Mouse (Mus musculus) embryonic facial prominence, embryonic 13.5 days (tissue): ENCODE measurements around the gene 9130023H24Rik. TPM values are rescaled to one million over a fixed set of nuclear protein-coding genes. Genes with fewer than 3 reads are reported as not detected.

ENCODE experiments used
- ATAC-seq: fragments of 200-750 bp; cut with Nextera tagmentation; 2 replicates; pipeline ENCODE4 v1.8.0; 2017; ENCODE audit warnings: low read depth; ENCODE audit not compliant: insufficient number of reproducible peaks, insufficient read depth, low FRiP score, low TSS enrichment
- H3K27ac ChIP-seq: fragments of 300-500 bp; sonication (generic); 2 replicates; pipeline ENCODE4 v1.5.1; 2015; ENCODE audit warnings: moderate library complexity, mild to moderate bottlenecking, inconsistent platforms
- H3K27me3 ChIP-seq: fragments of 300-500 bp; sonication (generic); 2 replicates; pipeline ENCODE4 v1.6.1; 2015; ENCODE audit warnings: mild to moderate bottlenecking, inconsistent platforms
- H3K36me3 ChIP-seq: fragments of 300-500 bp; sonication (generic); 2 replicates; pipeline ENCODE4 v1.6.1; 2015; ENCODE audit warnings: mild to moderate bottlenecking, inconsistent platforms
- H3K4me1 ChIP-seq: fragments of 300-500 bp; sonication (generic); 2 replicates; pipeline ENCODE4 v1.6.1; 2015; ENCODE audit warnings: inconsistent platforms
- H3K4me2 ChIP-seq: fragments of 300-500 bp; sonication (generic); 2 replicates; pipeline ENCODE4 v1.6.1; 2015; ENCODE audit warnings: moderate library complexity, mild to moderate bottlenecking, inconsistent platforms
- H3K4me3 ChIP-seq: fragments of 300-500 bp; sonication (generic); 2 replicates; pipeline ENCODE4 v1.5.1; 2015; ENCODE audit warnings: mild to moderate bottlenecking, inconsistent platforms
- H3K9ac ChIP-seq: fragments of 300-500 bp; sonication (generic); 2 replicates; pipeline ENCODE4 v1.6.1; 2015; ENCODE audit warnings: mild to moderate bottlenecking, inconsistent platforms
- H3K9me3 ChIP-seq: fragments of 300-500 bp; sonication (generic); 2 replicates; pipeline ENCODE4 v1.6.1; 2016; ENCODE audit warnings: inconsistent platforms
- WGBS: fragments of 180-500 bp; shearing (Covaris S2); methylation state at CpG from one replicate; pipeline ENCODE4 v1.1.7; 2015; ENCODE audit warnings: mixed read lengths; 5-methylcytosine and 5-hydroxymethylcytosine counted together
- polyA plus RNA-seq: library from polyadenylated mRNA; unstranded; fragments of >200 nt; fragmentation: Nextera tagmentation; extraction: Ambion mirVana; gene quantifications from 2 replicates; pipeline ENCODE4 v1.2.1, GENCODE M21; 2015

9130023H24Rik gene
- polyA plus RNA-seq, 1 experiment from 2014 or later, result 9.3 TPM

GRCm38 (mm10) chr7:128245547-128245946 is 7.7 kb upstream of the 9130023H24Rik start:
- WGBS, result 88% methylated on average over 4 of the region's 4 CpGs
- Histone ChIP-seq H3K4me1 (peaks cover 25% of the 10 kb centered on the region), H3K36me3 (peaks cover 59% of the 10 kb centered on the region), H3K4me2 (peak overlapping the region; percentile 69; the same call in 1 of the 2 replicates), H3K9ac (peak overlapping the region; percentile 83), H3K9me3 (no peaks in the 10 kb centered on the region), H3K27ac (peak overlapping the region; percentile 92; the same call in 1 of the 2 replicates), H3K4me3 (no peak overlapping the region), H3K27me3 (no peaks in the 10 kb centered on the region)
- no peak for ATAC-seq

DNA sequence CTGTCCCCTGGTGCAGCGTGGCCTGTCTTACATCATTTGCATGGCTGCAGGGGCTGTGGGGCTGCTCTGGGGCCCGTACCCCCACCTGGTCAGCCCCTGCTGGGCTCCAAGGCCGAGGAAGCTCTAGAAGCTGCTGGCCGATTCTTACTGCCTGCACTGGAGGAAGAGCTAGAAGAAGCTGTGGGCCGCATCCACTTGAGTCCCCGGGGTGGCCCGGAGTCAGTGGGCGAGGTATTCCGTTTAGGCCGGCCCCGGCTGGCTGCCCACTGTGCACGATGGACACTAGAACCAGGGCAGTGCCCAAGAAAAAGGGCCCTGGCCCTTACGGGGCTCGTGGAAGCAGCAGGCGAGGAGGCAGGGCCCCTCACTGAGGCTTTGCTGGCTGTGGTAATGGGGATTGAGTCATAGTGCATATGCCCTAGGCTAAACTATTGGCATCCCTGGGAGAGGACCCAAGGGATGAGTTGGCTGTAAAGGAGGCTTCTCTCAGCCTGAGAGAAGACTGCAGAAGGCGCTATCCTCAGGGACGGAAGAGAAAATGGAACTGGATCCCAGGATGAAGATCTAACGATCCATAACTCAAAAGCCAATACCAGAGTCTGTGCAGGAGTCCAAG is 6.7 kb upstream of the 9130023H24Rik start:
- no peak overlapping the region for H3K4me2 ChIP-seq
- H3K27ac ChIP-seq, result no peak overlapping the region
- 81% methylated on average over 18 of the region's 18 CpGs for WGBS
- H3K4me1 ChIP-seq, result peaks cover 28% of the 10 kb centered on the region
- ATAC-seq, result no peak
- H3K36me3 ChIP-seq, result peaks cover 61% of the 10 kb centered on the region
- H3K27me3 ChIP-seq, result no peaks in the 10 kb centered on the region
- no peak overlapping the region for H3K4me3 ChIP-seq
- 0 out of 2 replicates have a peak overlapping the region, but pooled peaks have one; percentile 40 for H3K9ac ChIP-seq
- no peaks in the 10 kb centered on the region for H3K9me3 ChIP-seq

DNA sequence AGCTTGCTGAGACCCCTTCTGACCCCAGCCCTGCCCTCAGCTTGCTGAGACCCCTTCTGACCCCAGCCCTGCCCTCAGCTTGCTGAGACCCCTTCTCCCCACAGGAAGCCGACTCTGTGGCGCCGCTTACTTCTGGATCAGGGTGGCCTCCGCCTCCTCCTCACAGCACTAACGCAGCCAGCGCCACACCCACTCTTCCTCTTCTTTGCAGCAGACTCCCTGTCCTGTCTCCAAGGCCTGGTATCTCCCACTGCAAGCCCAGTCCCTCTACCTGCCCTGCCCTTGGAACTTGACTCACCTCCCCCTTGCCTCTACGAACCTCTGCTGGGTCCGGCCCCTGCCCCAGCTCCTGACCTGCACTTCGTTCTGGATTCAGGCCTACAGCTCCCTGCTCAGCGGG is 6.1 kb upstream of the 9130023H24Rik start:
- WGBS, result 44% methylated on average over 10 of the region's 10 CpGs
- Histone ChIP-seq H3K9ac (0 out of 2 replicates have a peak overlapping the region, but pooled peaks have one; percentile 40), H3K36me3 (peaks cover 56% of the 10 kb centered on the region), H3K9me3 (no peaks in the 10 kb centered on the region), H3K4me2 (no peak overlapping the region), H3K4me3 (no peak overlapping the region), H3K4me1 (peaks cover 33% of the 10 kb centered on the region), H3K27ac (no peak overlapping the region), H3K27me3 (no peaks in the 10 kb centered on the region)
- ATAC-seq, result no peak

- H3K4me2 ChIP-seq, result no peak overlapping the region
- 92% methylated on average over 16 of the region's 16 CpGs for WGBS
- peaks cover 22% of the 10 kb centered on the region for H3K4me1 ChIP-seq
- no peak for ATAC-seq
- no peak overlapping the region for H3K27ac ChIP-seq
- H3K4me3 ChIP-seq, result no peak overlapping the region
- H3K27me3 ChIP-seq, result no peaks in the 10 kb centered on the region
- peaks cover 54% of the 10 kb centered on the region for H3K36me3 ChIP-seq
- H3K9me3 ChIP-seq, result no peaks in the 10 kb centered on the region
- H3K9ac ChIP-seq, result peak overlapping the region; percentile 40; the same call in 1 of the 2 replicates
Observed at GRCm38 (mm10) chr7:128242331-128242730, 4.5 kb upstream of the 9130023H24Rik start.

- Histone ChIP-seq H3K4me1 (peaks cover 20% of the 10 kb centered on the region), H3K9ac (0 out of 2 replicates have a peak overlapping the region, but pooled peaks have one; percentile 17), H3K27me3 (no peaks in the 10 kb centered on the region), H3K9me3 (no peaks in the 10 kb centered on the region), H3K4me2 (no peak overlapping the region), H3K36me3 (peaks cover 64% of the 10 kb centered on the region), H3K27ac (no peak overlapping the region), H3K4me3 (no peak overlapping the region)
- ATAC-seq, result no peak
- 94% methylated on average over 27 of the region's 27 CpGs for WGBS
Observed at GRCm38 (mm10) chr7:128240131-128240784, 2.4 kb upstream of the 9130023H24Rik start.

- Histone ChIP-seq H3K36me3 (peaks cover 55% of the 10 kb centered on the region), H3K9ac (0 out of 2 replicates have a peak overlapping the region, but pooled peaks have one; percentile 64), H3K9me3 (no peaks in the 10 kb centered on the region), H3K4me1 (peaks cover 20% of the 10 kb centered on the region), H3K27ac (peak overlapping the region; percentile 99), H3K27me3 (no peaks in the 10 kb centered on the region), H3K4me3 (peak overlapping the region; percentile 72), H3K4me2 (peak overlapping the region; percentile 64)
- ATAC-seq, result no peak
- 21% methylated on average over 4 of the region's 4 CpGs for WGBS
Observed at GRCm38 (mm10) chr7:128238991-128239390, 1.2 kb upstream of the 9130023H24Rik start.

DNA sequence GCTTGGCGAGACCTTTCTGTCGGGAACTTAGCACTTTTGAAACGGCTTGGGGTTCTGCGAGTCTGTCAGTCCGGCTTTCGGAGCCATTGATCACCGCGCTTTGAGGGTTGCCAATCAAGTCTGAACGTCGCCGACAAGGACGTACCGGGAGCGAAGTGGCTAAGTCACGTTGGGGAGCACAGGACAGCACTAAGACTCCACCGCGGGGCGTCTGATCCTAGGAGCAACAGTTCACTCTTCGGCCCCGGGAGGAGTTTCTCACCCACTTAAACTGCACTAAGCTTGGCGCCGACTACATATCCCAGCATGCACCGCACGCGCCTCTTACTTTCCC is 271 bp downstream of the 9130023H24Rik start:
- H3K4me2 ChIP-seq, result peak overlapping the region; percentile 64
- ATAC-seq, result no peak
- peak overlapping the region; percentile 83 for H3K9ac ChIP-seq
- peaks cover 23% of the 10 kb centered on the region for H3K4me1 ChIP-seq
- H3K9me3 ChIP-seq, result no peaks in the 10 kb centered on the region
- H3K27me3 ChIP-seq, result no peaks in the 10 kb centered on the region
- peak overlapping the region; percentile 99 for H3K27ac ChIP-seq
- WGBS, result under 1% methylated on average over 25 of the region's 25 CpGs
- H3K36me3 ChIP-seq, result peaks cover 45% of the 10 kb centered on the region
- peak overlapping the region; percentile 72 for H3K4me3 ChIP-seq

DNA sequence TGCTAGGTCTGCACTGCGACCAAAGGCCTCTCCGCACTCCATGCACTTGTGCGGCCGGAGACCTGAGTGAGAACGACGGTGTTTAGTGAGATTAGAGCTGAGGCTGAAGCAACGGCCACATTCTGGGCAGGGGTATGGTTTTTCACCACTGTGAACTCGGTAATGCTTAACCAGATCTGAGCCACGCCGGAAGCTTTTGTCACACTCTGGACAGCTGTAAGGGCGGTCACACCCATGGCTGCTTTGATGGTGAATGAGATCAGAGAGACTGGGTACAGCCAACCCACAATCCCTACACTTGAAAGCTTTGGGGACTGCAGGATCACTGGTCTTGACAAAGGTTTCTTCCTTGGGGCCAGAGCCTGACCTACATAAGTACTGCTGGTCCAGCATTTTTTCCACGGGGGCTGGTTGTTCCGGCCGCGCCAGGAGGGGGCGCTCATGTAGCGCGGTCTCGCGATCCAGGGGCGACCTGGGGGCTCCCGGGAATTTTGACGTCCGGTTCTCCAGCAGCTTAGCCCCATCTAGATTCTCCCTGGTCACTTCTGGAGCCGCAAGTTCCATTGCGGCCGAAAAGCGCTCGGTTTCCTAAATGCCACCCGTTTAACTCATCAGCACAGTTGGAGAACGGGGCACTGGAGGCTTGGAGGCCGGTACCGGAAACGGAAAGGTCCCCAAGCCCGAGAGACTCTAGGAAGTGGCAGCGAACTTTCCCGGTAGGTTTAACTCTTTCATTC is 807 bp downstream of the 9130023H24Rik start, which contains the start of gene Armc5:
Armc5 (plus strand) TSS at position 487 of the 737 bp plus-strand sequence.
- Histone ChIP-seq H3K9ac (peak within 1 kb of the TSS; percentile 83), H3K4me2 (peak within 1 kb of the TSS; percentile 64), H3K9me3 (no peaks in the 10 kb centered on the region), H3K27me3 (no peaks in the 10 kb centered on the region), H3K4me3 (peak within 1 kb of the TSS; percentile 72), H3K36me3 (peaks cover 39% of the 10 kb centered on the region), H3K27ac (peak within 1 kb of the TSS; percentile 99), H3K4me1 (peaks cover 26% of the 10 kb centered on the region)
- no peak for ATAC-seq
- 26% methylated on average over 37 of the region's 37 CpGs for WGBS

DNA sequence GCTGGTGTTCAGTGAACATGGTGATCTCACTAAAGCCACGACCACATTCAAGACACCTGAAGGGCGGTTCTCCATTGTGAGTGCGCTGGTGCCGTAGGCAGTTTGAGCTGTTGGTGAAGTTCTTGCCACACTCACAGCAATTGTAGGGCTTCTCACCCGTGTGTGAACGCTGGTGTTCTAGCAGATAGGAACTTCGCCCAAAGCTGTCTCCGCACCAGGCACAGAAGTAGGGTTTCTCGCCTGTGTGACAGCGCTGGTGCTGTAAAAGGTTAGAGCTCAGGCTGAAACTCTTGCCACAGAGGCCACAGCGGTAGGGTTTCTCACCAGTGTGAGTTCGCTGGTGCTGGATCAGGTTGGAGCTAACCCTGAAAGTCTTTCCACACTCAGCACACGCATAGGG is 1.4 kb downstream of the 9130023H24Rik start:
- ATAC-seq, result no peak
- Histone ChIP-seq H3K4me2 (peak overlapping the region; percentile 64; the same call in 1 of the 2 replicates), H3K9ac (no peak overlapping the region), H3K9me3 (no peaks in the 10 kb centered on the region), H3K27ac (0 out of 2 replicates have a peak overlapping the region, but pooled peaks have one; percentile 99), H3K27me3 (no peaks in the 10 kb centered on the region), H3K4me1 (peaks cover 26% of the 10 kb centered on the region), H3K36me3 (peaks cover 33% of the 10 kb centered on the region), H3K4me3 (peak overlapping the region; percentile 72; the same call in 1 of the 2 replicates)
- WGBS, result 96% methylated on average over 13 of the region's 13 CpGs

GRCm38 (mm10) chr7:128235481-128235880 is 2.4 kb downstream of the 9130023H24Rik start:
- H3K27me3 ChIP-seq, result no peaks in the 10 kb centered on the region

DNA sequence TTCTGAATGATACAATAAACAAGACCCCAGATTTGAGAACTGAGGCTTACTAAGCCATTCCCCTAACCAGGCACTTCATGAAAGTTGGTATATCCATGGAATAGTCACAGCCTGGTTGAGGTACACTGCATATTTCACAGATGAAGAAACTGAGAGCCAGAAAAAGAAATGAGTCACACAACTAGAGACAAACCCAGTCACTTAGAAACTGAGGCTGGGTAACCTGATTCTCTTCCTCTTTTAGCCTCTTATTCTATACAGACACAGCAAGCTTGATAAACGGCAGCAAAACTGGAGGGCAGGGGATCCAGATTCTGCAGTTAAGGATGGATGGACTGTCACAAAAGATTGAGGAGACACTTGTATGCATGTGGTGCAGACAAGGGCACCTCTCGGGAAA is 3.0 kb downstream of the 9130023H24Rik start:
- Histone ChIP-seq H3K9ac (no peak overlapping the region), H3K9me3 (no peaks in the 10 kb centered on the region), H3K27me3 (no peaks in the 10 kb centered on the region), H3K4me1 (peaks cover 22% of the 10 kb centered on the region), H3K4me3 (no peak overlapping the region), H3K27ac (no peak overlapping the region), H3K4me2 (no peak overlapping the region), H3K36me3 (peaks cover 17% of the 10 kb centered on the region; the same call in 1 of the 2 replicates)
- no peak for ATAC-seq
- WGBS, result 90% methylated on average over 2 of the region's 2 CpGs

More at GRCm38 (mm10) chr7:128235481-128235880, 2.4 kb downstream of the 9130023H24Rik start:
- Histone ChIP-seq H3K27ac (no peak overlapping the region), H3K4me2 (no peak overlapping the region), H3K4me3 (no peak overlapping the region), H3K36me3 (peaks cover 24% of the 10 kb centered on the region), H3K9ac (0 out of 2 replicates have a peak overlapping the region, but pooled peaks have one; percentile 16), H3K9me3 (no peaks in the 10 kb centered on the region), H3K4me1 (peaks cover 22% of the 10 kb centered on the region)
- WGBS, result 90% methylated on average over 1 of the region's 1 CpGs
- ATAC-seq, result no peak
